Mouse (Mus musculus) leukemia stem cell, adult 10-12 weeks (primary cell): ENCODE data around the gene Dnajb4. TPM values are rescaled to one million over a fixed set of nuclear protein-coding genes. Genes with fewer than 3 reads are reported as not detected.

Experiments used
- polyA plus RNA-seq: library from polyadenylated mRNA; stranded (reverse); fragments of >175 nt; gene quantifications from 2 replicates; pipeline ENCODE4 v1.2.3, GENCODE M21; 2012; ENCODE audit warnings: low replicate concordance

Gene Dnajb4
- 0.96 and 5.8 TPM in 2 replicates for polyA plus RNA-seq

GRCm38 (mm10) chr3:152209967-152210634 lies at the start of gene Dnajb4, which contains the start of gene Fubp1:
TSS of gene Dnajb4 (minus strand) at chr3:152210302.
TSS of gene Fubp1 (plus strand) at chr3:152210422.

DNA sequence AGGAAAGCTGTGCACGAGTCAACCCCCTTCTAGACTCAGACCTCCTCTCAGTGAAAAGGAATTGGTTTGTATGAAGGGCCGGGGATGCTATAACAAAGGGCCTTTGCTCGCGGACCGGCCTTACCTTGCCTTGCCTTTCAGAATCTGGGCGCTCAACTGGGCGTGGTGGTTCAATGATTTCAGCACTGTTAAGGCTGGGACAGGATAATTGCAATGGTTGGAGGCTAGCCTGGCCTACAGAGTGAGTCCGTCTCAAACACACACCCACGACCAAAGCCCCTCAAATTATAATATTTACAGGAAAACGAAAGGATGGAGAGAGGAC lies 44.0 kb downstream of the Dnajb4 start, which contains the start of gene Gipc2:
Gene Gipc2, minus strand, starts transcription at position 132 of the 325 bp plus-strand sequence.

Other genes with a start within 250 kb of the Dnajb4 start
- not detected in 2 replicates for gene Gipc2, start 44.1 kb downstream of the Dnajb4 start, polyA plus RNA-seq
- gene Fubp1, start 120 bp upstream of the Dnajb4 start, polyA plus RNA-seq: 1,505 and 1,947 TPM in 2 replicates
- gene Nexn, start 56.0 kb upstream of the Dnajb4 start, polyA plus RNA-seq: 0.61 TPM in 1 of 2 replicates, not detected in the other
- gene Miga1, start 130.1 kb upstream of the Dnajb4 start, polyA plus RNA-seq: 12.3 and 33.6 TPM in 2 replicates
- 3.0 and 11.8 TPM in 2 replicates for gene Usp33, start 136.2 kb upstream of the Dnajb4 start, polyA plus RNA-seq
- 1.4 and 6.1 TPM in 2 replicates for gene Zzz3, start 185.2 kb upstream of the Dnajb4 start, polyA plus RNA-seq